Mouse (Mus musculus) macrophage (primary cell): ENCODE results near the gene Prkag3. TPM values are rescaled to one million over a fixed set of nuclear protein-coding genes. Genes with fewer than 3 reads are reported as not detected.
A peak's percentile ranks its signal among the peaks of the same experiment; 100 is the strongest.

Source experiments
- H3K27ac ChIP-seq: fragments of 350-480 bp; formaldehyde crosslinking; 2 replicates; pipeline ENCODE4 v1.9.0; 2021
- H3K36me3 ChIP-seq: fragments of 350-480 bp; formaldehyde crosslinking; 2 replicates; pipeline ENCODE4 v1.9.0; 2021; ENCODE audit errors: inconsistent target
- H3K4me3 ChIP-seq: fragments of 350-480 bp; formaldehyde crosslinking; 2 replicates; pipeline ENCODE4 v1.9.0; 2021; ENCODE audit errors: inconsistent target
- H3K79me2 ChIP-seq: fragments of 350-480 bp; formaldehyde crosslinking; 2 replicates; pipeline ENCODE4 v1.9.0; 2021; ENCODE audit errors: inconsistent target
- WGBS: methylation state at CpG from one replicate; pipeline ENCODE4 v1.1.7; 2026; ENCODE audit warnings: inconsistent platforms; ENCODE audit not compliant: missing documents; 5-methylcytosine and 5-hydroxymethylcytosine counted together
- polyA plus RNA-seq: library from polyadenylated mRNA; stranded (reverse); fragments of 250-400 nt; gene quantifications from 3 replicates; pipeline ENCODE4 v1.2.4, GENCODE M21; 2018; ENCODE audit warnings: inconsistent platforms

The Prkag3 gene
- polyA plus RNA-seq, 1 experiment from 2014 or later = not detected

DNA sequence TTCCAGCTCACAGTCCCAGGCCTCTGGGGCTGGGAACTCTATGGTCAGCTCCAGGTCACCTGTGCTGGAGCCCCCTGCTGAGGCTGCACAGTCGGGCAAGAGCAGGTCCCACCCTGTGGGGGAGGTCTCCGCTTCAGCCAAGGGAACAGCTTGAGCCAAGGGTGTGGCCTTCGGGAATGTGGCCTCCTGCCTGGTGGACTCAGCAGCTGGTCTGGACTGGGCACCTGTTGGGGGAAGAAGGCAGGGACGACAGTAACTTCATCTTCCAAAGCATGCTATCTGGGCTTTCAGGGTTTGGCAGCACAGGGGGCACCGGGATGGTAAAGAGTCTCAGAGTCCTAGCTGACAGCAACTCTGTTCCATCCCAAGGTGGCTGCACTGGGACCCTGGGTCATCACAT is 1.7 kb downstream of the Prkag3 start:
- Histone ChIP-seq H3K79me2 (no peaks in the 10 kb centered on the region), H3K27ac (no peak overlapping the region), H3K36me3 (no peaks in the 10 kb centered on the region), H3K4me3 (no peak overlapping the region)
- 94% methylated on average over 5 of the region's 5 CpGs for WGBS

- Histone ChIP-seq H3K4me3 (no peak overlapping the region), H3K27ac (no peak overlapping the region), H3K36me3 (peaks cover 27% of the 10 kb centered on the region), H3K79me2 (no peaks in the 10 kb centered on the region)
- 92% methylated on average over 7 of the region's 7 CpGs for WGBS
These were observed 8.2 kb downstream of the Prkag3 start for GRCm38 (mm10) chr1:74740846-74741245.

GRCm38 (mm10) chr1:74737500-74737899 is 11.5 kb downstream of the Prkag3 start:
- WGBS = over 99% methylated on average over 7 of the region's 7 CpGs
- peaks cover 36% of the 10 kb centered on the region for H3K36me3 ChIP-seq
- H3K79me2 ChIP-seq = no peaks in the 10 kb centered on the region
- H3K4me3 ChIP-seq = no peak overlapping the region
- H3K27ac ChIP-seq = no peak overlapping the region

GRCm38 (mm10) chr1:74736977-74737376 is 12.0 kb downstream of the Prkag3 start:
- 89% methylated on average over 12 of the region's 12 CpGs for WGBS
- Histone ChIP-seq H3K79me2 (no peaks in the 10 kb centered on the region), H3K36me3 (peaks cover 36% of the 10 kb centered on the region), H3K4me3 (no peak overlapping the region), H3K27ac (no peak overlapping the region)

DNA sequence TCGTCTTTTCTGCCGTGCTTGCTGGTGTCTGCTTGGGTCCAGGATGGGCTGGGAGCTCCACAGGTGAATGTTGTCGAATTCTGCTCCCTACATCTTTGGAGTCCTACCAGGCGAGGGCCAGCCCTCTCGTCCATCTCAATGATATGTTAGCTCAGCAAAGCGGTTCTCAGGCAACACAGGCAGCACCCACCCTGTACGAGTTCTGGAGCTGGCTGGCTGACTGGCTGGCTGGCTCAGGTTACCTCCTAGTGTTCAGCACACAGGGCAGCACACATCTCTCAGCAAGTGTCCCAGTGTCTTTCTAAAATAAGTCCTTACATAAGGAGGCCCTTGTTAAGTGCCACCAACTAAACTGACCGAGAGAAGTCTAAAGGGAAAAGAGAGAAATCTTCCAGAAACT is 20.6 kb downstream of the Prkag3 start:
- 85% methylated on average over 7 of the region's 8 CpGs for WGBS

GRCm38 (mm10) chr1:74726674-74727073 is 22.3 kb downstream of the Prkag3 start:
- Histone ChIP-seq H3K27ac (no peak overlapping the region), H3K36me3 (peaks cover 19% of the 10 kb centered on the region), H3K79me2 (peaks cover 34% of the 10 kb centered on the region; the same call in 1 of the 2 replicates), H3K4me3 (no peak overlapping the region)
- 84% methylated on average over 5 of the region's 5 CpGs for WGBS

More for the DNA sequence above, 20.6 kb downstream of the Prkag3 start:
- Histone ChIP-seq H3K4me3 (no peak overlapping the region), H3K79me2 (peaks cover 20% of the 10 kb centered on the region; the same call in 1 of the 2 replicates), H3K27ac (no peak overlapping the region), H3K36me3 (peaks cover under 1% of the 10 kb centered on the region; the same call in 1 of the 2 replicates)

GRCm38 (mm10) chr1:74726114-74726513 is 22.9 kb downstream of the Prkag3 start:
- Histone ChIP-seq H3K36me3 (peaks cover 21% of the 10 kb centered on the region), H3K79me2 (peaks cover 39% of the 10 kb centered on the region; the same call in 1 of the 2 replicates), H3K4me3 (no peak overlapping the region), H3K27ac (no peak overlapping the region)
- WGBS = 91% methylated on average over 5 of the region's 5 CpGs

GRCm38 (mm10) chr1:74723748-74724147 is 25.3 kb downstream of the Prkag3 start:
- H3K27ac ChIP-seq = no peak overlapping the region
- no peak overlapping the region for H3K4me3 ChIP-seq
- WGBS = 95% methylated on average over 2 of the region's 2 CpGs
- H3K36me3 ChIP-seq = peaks cover 28% of the 10 kb centered on the region
- H3K79me2 ChIP-seq = peaks cover 40% of the 10 kb centered on the region; the same call in 1 of the 2 replicates

DNA sequence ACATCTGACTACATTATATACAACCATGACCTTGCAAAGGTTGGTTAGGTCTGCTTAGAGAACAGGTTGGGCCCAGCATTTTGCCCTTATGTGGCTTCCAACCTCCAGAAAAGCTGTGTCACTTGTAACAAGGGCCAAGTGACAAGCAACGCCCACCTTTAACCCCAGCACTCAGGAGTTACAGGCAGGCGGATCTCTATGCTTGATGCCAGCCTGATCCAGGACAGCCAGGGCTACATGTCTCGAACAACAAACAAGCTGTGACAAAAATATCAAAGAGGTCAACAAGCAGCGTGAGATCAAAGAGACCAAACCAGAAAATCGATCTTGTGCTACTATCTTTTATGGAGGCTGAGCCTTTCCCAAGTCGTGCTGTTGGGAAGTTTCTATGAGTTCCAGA is 27.4 kb downstream of the Prkag3 start:
- Histone ChIP-seq H3K27ac (no peak overlapping the region), H3K36me3 (peaks cover 29% of the 10 kb centered on the region), H3K79me2 (peaks cover 49% of the 10 kb centered on the region; the same call in 1 of the 2 replicates), H3K4me3 (no peak overlapping the region)
- WGBS = 96% methylated on average over 6 of the region's 6 CpGs

GRCm38 (mm10) chr1:74719281-74719680 is 29.7 kb downstream of the Prkag3 start:
- no peak overlapping the region for H3K4me3 ChIP-seq
- H3K79me2 ChIP-seq = peaks cover 72% of the 10 kb centered on the region; the same call in 1 of the 2 replicates
- H3K36me3 ChIP-seq = peaks cover 29% of the 10 kb centered on the region
- H3K27ac ChIP-seq = no peak overlapping the region
- WGBS = 95% methylated on average over 3 of the region's 3 CpGs

DNA sequence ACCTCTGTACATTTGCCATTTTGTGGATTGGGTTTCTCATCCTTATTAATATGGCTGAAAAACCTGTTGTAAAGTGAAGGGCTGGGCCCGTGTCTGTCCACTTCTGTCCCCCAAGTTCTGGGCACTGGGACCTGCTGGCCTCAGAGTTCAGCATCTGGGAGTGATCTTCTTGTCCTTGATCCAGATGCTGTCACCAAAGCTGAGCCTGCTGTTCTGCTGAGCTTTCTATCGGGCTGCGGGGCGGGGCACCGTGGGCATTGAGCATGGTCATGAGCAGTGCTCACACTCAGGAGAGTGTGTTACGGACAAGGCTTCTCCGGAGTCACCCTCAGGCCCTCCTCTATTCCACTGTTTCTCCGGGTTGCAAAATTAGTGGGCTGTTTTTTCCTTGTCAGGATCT is 30.9 kb downstream of the Prkag3 start:
- H3K79me2 ChIP-seq = peaks cover 78% of the 10 kb centered on the region; the same call in 1 of the 2 replicates
- 87% methylated on average over 8 of the region's 8 CpGs for WGBS
- H3K4me3 ChIP-seq = no peak overlapping the region
- H3K36me3 ChIP-seq = peaks cover 24% of the 10 kb centered on the region
- no peak overlapping the region for H3K27ac ChIP-seq

GRCm38 (mm10) chr1:74715886-74716285 is 33.1 kb downstream of the Prkag3 start:
- H3K27ac ChIP-seq = peak overlapping the region; percentile 7; the same call in 1 of the 2 replicates
- H3K4me3 ChIP-seq = no peak overlapping the region
- WGBS = 85% methylated on average over 6 of the region's 6 CpGs
- H3K36me3 ChIP-seq = peaks cover 7% of the 10 kb centered on the region; the same call in 1 of the 2 replicates
- H3K79me2 ChIP-seq = peaks cover 57% of the 10 kb centered on the region; the same call in 1 of the 2 replicates

DNA sequence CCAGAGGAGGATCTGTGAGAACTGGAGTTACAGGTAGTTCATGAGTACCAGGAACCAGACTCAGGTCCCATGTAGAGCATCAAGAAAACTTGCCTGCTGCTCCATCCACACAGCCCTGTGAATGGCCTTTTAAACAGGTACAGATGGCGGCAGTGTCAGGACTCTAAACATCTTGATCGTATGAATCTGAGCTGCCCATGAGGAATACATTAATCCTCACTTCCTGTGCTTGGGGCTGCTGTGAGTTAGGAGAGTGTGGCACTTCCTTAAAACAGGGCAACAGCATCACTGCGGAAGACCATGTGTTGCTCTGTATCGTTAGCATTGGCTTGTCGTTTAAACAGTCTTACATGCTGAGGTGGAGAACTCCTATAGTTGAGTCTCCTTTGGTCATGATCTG is 33.6 kb downstream of the Prkag3 start:
- 12% methylated on average over 5 of the region's 5 CpGs for WGBS
- H3K27ac ChIP-seq = peak overlapping the region; percentile 7; the same call in 1 of the 2 replicates

DNA sequence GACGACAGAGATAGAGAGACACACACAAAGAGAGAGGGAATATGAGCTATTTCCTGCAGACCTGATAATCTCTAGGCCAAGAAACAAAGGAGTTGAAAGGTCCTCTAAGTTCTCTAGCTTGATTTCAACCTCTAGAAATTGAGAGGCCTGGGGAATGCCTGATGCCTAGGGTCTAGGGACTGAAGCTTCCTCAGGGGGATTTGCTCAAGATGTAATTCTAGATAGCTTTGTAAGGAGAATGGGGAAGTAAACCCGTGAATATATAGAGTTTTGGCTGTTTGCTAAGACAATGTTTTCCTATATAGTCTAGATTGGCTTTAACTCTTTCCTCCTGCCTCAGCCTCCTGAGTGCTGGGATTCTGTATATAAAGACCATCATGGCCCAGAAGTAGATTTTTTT is 34.1 kb downstream of the Prkag3 start:
- H3K36me3 ChIP-seq = peaks cover 7% of the 10 kb centered on the region; the same call in 1 of the 2 replicates
- no peak overlapping the region; the same call in 1 of the 2 replicates for H3K4me3 ChIP-seq
- no peak overlapping the region for H3K27ac ChIP-seq
- peaks cover 56% of the 10 kb centered on the region; the same call in 1 of the 2 replicates for H3K79me2 ChIP-seq
- 37% methylated on average over 2 of the region's 2 CpGs for WGBS

More for the DNA sequence above, 33.6 kb downstream of the Prkag3 start:
- Histone ChIP-seq H3K36me3 (peaks cover 7% of the 10 kb centered on the region; the same call in 1 of the 2 replicates), H3K79me2 (peaks cover 56% of the 10 kb centered on the region; the same call in 1 of the 2 replicates), H3K4me3 (no peak overlapping the region)

DNA sequence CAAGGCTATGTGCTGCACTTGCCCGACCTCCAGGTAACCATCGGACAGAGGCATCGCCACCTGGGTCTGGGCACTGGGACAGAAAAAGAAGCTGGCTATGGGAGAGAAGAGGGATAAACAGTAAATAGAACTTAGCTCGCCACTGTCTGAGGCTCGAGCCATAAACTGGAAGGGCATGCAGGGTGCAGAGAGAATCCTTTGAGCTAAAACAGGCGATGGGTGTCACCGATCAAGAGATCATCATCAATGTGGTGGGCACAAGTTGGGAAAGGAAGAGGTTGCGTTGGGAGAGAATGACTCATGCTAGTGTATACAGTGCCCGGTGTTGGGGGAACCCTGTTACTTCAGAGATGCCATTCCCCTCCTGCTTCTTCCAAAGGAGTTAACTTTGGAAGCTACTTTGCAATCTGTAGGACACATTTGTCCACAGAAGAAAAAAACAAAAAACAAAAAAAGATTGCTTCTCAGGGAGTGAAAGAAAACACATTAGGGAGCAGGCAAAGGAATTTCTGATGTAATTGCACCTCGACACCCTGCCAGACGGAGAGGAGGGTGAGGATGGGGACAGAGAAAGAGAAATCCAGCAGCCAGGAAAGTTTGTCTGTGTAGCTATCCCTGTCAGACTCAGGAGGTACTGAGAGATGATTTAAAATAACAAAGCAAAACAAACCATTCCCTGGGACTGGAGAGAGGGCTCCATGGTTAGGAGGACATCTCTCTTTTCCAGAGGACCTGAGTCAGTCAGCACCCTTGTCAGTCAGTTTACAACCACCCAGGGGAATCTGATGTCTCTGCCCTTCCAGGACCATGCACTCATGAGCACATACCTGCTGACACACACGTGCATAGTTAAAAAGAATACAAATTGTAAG is 34.9 kb downstream of the Prkag3 start:
- 35% methylated on average over 12 of the region's 12 CpGs for WGBS
- H3K4me3 ChIP-seq = peak overlapping the region; percentile 47

More for the DNA sequence above, 34.9 kb downstream of the Prkag3 start:
- peak overlapping the region; percentile 83 for H3K27ac ChIP-seq
- H3K36me3 ChIP-seq = peaks cover 4% of the 10 kb centered on the region; the same call in 1 of the 2 replicates
- peaks cover 52% of the 10 kb centered on the region; the same call in 1 of the 2 replicates for H3K79me2 ChIP-seq
